Mouse (Mus musculus): Measurements from ENCODE around the gene Anxa7. TPM values are rescaled to one million over a fixed set of nuclear protein-coding genes. Genes with fewer than 3 reads are reported as not detected.

The Anxa7 gene
- 8.5 and 9.9 TPM in 2 replicates for polyA plus RNA-seq (2015; fragmentation: Nextera tagmentation; extraction: Ambion mirVana)

DNA sequence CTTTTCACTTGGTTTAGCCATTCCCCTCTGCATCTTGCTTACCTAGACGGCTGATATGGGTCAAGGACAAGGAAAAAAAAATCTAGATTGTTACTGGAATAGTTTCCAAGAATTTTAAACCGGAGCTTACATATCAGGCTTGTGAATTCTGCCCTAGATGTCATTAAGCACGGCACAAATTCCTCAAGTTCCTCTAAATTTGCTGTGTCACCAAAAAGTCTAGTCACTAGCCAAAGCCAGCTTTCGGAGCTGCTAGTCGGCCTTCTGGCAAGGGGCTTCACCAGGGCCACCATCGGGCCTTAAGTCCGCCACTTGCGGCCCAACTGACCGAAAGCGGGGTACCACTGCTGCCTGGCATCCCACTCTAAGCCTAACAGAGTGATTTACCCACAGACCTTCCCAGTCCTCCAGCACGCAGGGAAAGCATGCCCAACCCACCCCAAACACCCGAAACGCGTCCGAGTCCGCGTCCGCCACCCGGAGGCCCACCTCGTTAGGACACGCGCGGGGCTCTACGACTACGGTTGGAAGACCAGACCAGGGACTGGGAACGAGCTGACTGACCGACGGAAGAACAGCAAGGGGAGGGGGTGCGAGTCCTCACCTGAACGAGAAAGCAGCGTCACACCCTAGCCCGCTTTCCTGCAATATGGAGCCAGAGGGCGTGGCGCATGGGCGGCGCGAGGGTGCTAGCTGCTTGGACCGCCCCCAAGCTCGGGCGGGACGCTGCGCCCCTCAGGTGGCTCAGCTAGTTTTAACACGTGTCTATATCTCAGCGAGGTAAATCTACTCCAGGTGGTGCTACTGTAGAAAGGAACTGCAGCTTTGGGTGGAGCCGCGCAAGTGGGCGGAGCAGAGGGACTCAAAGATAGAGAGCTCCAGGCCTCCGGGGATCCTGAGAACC lies at the start of gene Anxa7:
Gene Anxa7 (minus strand): TSS at position 843 of the 904 bp plus-strand sequence.
- Histone ChIP-seq H3K4me2 (peak within 1 kb of the TSS; percentile 90), H3K27ac (no peak within 1 kb of the TSS), H3K4me3 (peak within 1 kb of the TSS; percentile 69), H3K9me3 (replicated peaks) (no peaks in the 10 kb centered on the region), H3K27me3 (no peaks in the 10 kb centered on the region; the same call in 1 of the 2 replicates), H3K9ac (peak within 1 kb of the TSS; percentile 65), H3K36me3 (ENCODE audit: poor library complexity, severe bottlenecking) (peaks cover 11% of the 10 kb centered on the region), H3K4me1 (0 out of 2 replicates have a peak, but pooled peaks cover 3% of the 10 kb centered on the region)
- peak; percentile 84 for ATAC-seq
- WGBS: 2% methylated on average over 48 of the region's 48 CpGs

DNA sequence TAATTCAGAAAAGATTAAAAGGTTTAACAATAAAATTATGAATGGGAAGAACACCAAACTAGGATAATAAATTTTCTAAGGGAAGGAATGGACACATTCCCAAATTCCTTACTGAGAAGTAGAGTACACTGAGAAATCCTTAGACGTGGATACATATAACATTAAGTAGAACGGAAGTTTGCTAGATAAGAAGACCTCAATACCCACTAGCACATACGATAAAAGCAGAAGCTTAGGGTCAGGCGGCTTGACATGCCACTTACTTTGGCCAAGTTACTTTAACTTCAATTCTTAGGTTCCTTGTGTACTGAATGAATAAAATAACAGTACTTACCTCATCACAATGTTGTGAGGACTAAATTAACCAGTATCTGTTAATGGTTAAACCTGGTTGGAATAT lies 49.7 kb upstream of the Anxa7 start:
- Histone ChIP-seq H3K9ac (no peak overlapping the region), H3K27me3 (no peaks in the 10 kb centered on the region), H3K27ac (no peak overlapping the region), H3K4me3 (no peak overlapping the region), H3K4me2 (no peak overlapping the region), H3K4me1 (no peaks in the 10 kb centered on the region), H3K9me3 (replicated peaks) (no peaks in the 10 kb centered on the region), H3K36me3 (ENCODE audit: poor library complexity, severe bottlenecking) (0 out of 2 replicates have a peak, but pooled peaks cover 4% of the 10 kb centered on the region)
- WGBS: 95% methylated on average over 4 of the region's 4 CpGs
- ATAC-seq: no peak

DNA sequence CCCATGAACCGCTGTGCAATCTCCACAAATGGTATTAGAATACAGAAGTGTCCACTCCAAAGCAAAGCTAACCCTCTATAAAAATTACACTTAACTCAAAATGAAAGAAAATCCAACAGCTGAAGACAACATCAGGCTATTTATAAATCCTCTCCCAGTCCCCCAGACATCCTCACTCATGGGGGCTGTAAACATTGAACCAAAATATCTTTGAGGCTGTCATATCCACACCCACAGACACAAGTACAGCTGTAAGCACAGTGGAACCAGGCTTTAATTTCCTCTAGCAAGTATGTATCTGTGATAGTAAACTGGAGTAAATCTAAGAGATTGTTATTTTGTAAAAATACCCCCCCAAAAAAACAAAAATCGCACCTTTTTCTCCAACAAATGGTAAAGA lies 40.2 kb upstream of the Anxa7 start:
- no peaks in the 10 kb centered on the region for H3K9me3 ChIP-seq (replicated peaks)
- no peak overlapping the region for H3K4me3 ChIP-seq
- no peak overlapping the region for H3K9ac ChIP-seq
- no peaks in the 10 kb centered on the region for H3K27me3 ChIP-seq
- no peaks in the 10 kb centered on the region for H3K4me1 ChIP-seq
- H3K4me2 ChIP-seq: no peak overlapping the region
- no peak for ATAC-seq
- 96% methylated on average over 2 of the region's 2 CpGs for WGBS
- H3K27ac ChIP-seq: no peak overlapping the region
- H3K36me3 ChIP-seq (ENCODE audit: poor library complexity, severe bottlenecking): peaks cover 33% of the 10 kb centered on the region

DNA sequence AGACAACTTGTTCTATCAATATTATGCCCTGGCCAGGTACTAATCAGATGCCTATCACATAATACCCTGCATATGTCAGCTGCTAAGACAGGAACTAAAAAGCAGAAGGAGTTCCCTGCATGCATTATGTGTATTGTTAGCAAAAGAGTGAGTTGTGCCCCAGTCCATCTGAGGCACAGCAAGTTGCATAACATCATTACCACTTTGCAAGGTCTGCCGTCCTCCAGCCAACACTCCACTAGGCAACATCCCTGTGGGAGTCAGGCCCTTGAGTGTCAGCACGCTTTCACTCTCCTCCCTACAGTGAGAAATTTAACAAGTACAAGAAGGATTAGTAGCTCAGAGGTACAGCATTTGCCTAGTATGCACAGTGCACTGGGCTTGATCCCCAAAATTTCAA lies 28.5 kb upstream of the Anxa7 start:
- Histone ChIP-seq H3K4me1 (no peaks in the 10 kb centered on the region), H3K27ac (no peak overlapping the region), H3K9me3 (replicated peaks) (no peaks in the 10 kb centered on the region), H3K4me3 (no peak overlapping the region), H3K36me3 (ENCODE audit: poor library complexity, severe bottlenecking) (peaks cover 18% of the 10 kb centered on the region), H3K4me2 (no peak overlapping the region), H3K9ac (no peak overlapping the region), H3K27me3 (no peaks in the 10 kb centered on the region)
- no peak for ATAC-seq
- 69% methylated on average over 2 of the region's 2 CpGs for WGBS

DNA sequence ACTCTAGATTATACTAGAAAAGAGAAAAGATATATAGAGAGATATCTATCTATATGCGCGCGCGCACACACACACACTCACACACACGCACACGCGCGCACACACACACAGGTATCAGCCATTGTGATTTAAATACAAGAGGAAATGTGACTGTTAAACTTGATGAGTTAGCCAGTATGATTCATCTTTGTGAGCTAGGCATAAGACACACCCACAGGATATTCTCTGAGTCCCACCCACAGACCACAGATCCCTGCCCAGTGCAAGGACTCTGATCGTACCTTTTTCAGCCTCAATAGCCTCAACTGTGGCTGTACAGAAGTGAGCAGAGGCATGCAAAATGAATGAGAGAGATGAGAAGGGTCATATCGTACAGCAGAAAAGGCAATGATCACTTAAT lies 23.0 kb upstream of the Anxa7 start:
- Histone ChIP-seq H3K27ac (no peak overlapping the region), H3K4me3 (no peak overlapping the region), H3K9me3 (replicated peaks) (no peaks in the 10 kb centered on the region), H3K36me3 (ENCODE audit: poor library complexity, severe bottlenecking) (peaks cover 23% of the 10 kb centered on the region), H3K4me1 (no peaks in the 10 kb centered on the region), H3K4me2 (no peak overlapping the region), H3K27me3 (no peaks in the 10 kb centered on the region), H3K9ac (no peak overlapping the region)
- 96% methylated on average over 10 of the region's 10 CpGs for WGBS
- no peak for ATAC-seq

DNA sequence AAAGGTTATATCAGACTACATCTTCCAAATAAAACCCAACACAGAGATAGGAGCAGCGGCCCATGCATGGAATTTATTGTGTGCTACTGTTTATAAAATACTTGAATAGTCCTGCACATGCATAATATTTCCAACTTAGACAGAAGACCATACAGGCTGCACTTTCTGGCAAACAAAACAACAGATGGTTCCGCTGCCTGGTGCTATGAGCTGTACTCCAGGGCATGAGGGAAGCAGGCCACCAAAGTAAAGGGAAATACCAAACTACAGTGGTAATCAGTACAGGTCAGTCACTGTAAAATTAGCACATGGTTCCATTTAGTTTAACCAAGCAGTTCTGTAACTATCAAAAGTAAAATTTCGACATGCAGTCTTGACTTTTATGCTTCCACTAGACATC lies 20.0 kb upstream of the Anxa7 start:
- ATAC-seq: no peak
- WGBS: 93% methylated on average over 3 of the region's 3 CpGs
- no peaks in the 10 kb centered on the region for H3K4me1 ChIP-seq

DNA sequence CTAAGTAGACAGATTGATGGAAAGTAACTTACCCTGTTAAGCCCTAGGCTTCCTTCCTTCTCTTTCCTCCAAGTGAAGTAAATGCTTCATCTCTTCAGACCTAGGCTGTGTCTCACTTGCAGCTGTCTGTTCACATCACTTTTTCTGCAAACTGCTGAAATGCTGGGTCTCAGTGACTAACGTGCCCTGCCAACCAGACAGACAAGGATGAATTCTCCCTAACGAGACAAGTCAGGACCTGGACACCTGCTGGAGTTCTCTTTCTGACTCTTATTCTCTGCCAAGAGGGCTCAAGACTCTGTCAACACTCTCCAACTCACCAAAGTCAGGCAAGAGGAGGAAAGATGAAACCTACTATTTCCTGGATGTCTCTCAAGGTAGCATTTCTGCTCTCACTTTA lies 16.7 kb upstream of the Anxa7 start, which contains the start of gene Mss51:
Gene Mss51 (minus strand): TSS at position 299 of the 400 bp plus-strand sequence.
- Histone ChIP-seq H3K27ac (no peak within 1 kb of the TSS), H3K27me3 (no peaks in the 10 kb centered on the region), H3K4me3 (no peak within 1 kb of the TSS), H3K4me2 (no peak within 1 kb of the TSS), H3K9ac (no peak within 1 kb of the TSS), H3K4me1 (no peaks in the 10 kb centered on the region), H3K36me3 (ENCODE audit: poor library complexity, severe bottlenecking) (peaks cover 47% of the 10 kb centered on the region), H3K9me3 (replicated peaks) (no peaks in the 10 kb centered on the region)
- whole genome bisulfite sequencing: 59% methylated on average over 2 of the region's 2 CpGs
- no peak for ATAC-seq

More for the DNA sequence above, 20.0 kb upstream of the Anxa7 start:
- peaks cover 42% of the 10 kb centered on the region for H3K36me3 ChIP-seq (ENCODE audit: poor library complexity, severe bottlenecking)
- no peaks in the 10 kb centered on the region for H3K9me3 ChIP-seq (replicated peaks)
- H3K4me3 ChIP-seq: no peak overlapping the region
- H3K4me2 ChIP-seq: no peak overlapping the region
- H3K9ac ChIP-seq: no peak overlapping the region
- no peaks in the 10 kb centered on the region for H3K27me3 ChIP-seq
- no peak overlapping the region for H3K27ac ChIP-seq

DNA sequence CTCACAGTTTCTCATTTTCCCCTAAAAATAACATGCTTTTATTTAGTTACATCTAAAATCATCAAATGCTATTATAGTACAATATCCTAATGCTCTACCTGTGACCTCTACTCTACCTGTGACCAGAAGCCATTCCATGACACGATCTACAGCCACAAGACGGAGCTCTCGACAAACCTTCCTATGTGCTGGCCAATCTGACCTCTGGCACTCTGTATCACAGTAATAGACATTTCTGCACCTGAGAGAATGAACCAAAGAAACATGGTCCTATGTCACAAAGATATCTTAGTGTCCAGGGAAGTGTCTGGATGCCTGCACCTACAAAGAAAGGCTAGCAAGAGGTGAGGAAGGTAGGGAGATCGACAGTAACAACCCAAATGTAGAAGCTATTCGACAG lies 6.1 kb upstream of the Anxa7 start:
- no peaks in the 10 kb centered on the region for H3K27me3 ChIP-seq
- H3K27ac ChIP-seq: no peak overlapping the region
- no peaks in the 10 kb centered on the region for H3K9me3 ChIP-seq (replicated peaks)
- ATAC-seq: no peak
- H3K9ac ChIP-seq: no peak overlapping the region
- H3K36me3 ChIP-seq (ENCODE audit: poor library complexity, severe bottlenecking): peaks cover 40% of the 10 kb centered on the region
- no peak overlapping the region for H3K4me2 ChIP-seq
- H3K4me1 ChIP-seq: no peaks in the 10 kb centered on the region
- whole genome bisulfite sequencing: 94% methylated on average over 5 of the region's 5 CpGs
- H3K4me3 ChIP-seq: no peak overlapping the region

DNA sequence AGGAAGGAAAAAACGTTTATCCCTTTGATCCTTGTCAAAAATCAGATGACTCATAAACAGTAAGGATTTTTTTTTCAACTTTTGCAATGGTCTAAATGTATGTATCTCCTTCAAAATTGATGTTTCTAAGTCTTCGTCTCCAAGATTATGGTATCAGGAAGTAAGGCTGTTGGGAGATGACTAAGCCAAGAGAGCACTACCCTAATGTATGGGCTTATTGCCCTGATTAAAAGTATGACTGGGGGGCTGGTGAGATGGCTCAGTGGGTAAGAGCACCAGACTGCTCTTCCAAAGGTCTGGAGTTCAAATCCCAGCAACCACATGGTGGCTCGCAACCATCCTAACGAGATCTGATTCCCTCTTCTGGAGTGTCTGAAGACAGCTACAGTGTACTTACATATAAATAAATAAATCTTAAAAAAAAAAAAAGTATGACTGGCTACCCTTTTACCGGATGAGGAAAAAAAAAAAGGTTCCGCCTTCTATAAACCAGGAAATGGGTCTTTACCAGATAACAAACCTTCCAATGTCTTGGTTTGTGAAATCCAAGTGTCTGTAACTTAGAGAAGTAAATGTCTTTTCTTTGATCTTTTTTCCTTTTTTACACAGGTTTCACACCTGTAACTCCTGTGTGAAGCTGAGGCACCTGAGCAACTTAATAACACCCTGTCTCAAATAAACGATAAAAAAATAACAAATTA lies 2.3 kb upstream of the Anxa7 start:
- Histone ChIP-seq H3K4me3 (no peak overlapping the region), H3K36me3 (ENCODE audit: poor library complexity, severe bottlenecking) (peaks cover 26% of the 10 kb centered on the region), H3K27me3 (no peaks in the 10 kb centered on the region; the same call in 1 of the 2 replicates), H3K4me1 (0 out of 2 replicates have a peak, but pooled peaks cover 3% of the 10 kb centered on the region), H3K27ac (no peak overlapping the region), H3K9ac (no peak overlapping the region), H3K4me2 (no peak overlapping the region), H3K9me3 (replicated peaks) (no peaks in the 10 kb centered on the region)
- WGBS: 88% methylated on average over 7 of the region's 7 CpGs
- no peak for ATAC-seq

DNA sequence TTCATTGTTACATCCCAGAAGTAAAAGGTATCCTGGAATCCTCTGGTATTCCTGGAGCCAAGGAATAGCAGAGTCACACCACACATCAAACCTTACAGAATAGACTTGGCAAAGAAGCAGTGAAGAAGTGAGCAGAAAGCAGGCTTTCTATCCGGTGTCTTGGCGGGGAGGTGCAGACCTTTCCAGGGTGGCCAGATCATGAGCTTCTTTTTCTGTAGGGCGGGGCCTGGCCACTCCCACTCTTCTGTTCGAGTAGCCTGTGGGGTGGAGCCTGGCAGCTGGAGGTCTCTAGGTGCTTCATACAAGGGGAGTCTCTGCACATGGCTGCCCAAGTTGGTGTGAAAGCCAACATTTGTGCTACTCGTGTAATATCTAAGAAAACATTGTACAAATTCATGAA lies 1.3 kb upstream of the Anxa7 start:
- no peak for ATAC-seq
- H3K9ac ChIP-seq: no peak overlapping the region
- 19% methylated on average over 5 of the region's 5 CpGs for WGBS

DNA sequence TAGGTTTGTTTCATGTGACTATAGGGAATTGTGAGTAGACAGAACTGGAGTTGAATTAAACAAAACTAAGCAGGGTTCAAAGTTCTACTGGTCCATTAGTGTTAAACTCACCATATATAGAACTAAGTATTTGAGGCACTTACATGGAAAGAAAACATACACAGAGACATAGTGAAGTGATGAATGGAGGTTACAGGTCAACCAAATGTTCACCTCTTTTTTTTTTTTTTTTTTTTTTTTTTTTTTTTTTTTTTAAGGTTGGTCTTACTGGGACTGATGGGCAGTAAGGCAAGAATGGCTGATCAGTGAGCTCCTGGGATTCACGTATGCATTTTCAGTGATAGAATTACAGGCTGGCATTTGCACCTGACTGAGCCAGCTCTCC lies 254 bp upstream of the Anxa7 start:
- peaks cover 17% of the 10 kb centered on the region for H3K36me3 ChIP-seq (ENCODE audit: poor library complexity, severe bottlenecking)
- peak overlapping the region; percentile 90 for H3K4me2 ChIP-seq
- H3K27ac ChIP-seq: no peak overlapping the region
- no peaks in the 10 kb centered on the region; the same call in 1 of the 2 replicates for H3K27me3 ChIP-seq
- no peak overlapping the region for H3K9ac ChIP-seq
- 0 out of 2 replicates have a peak, but pooled peaks cover 3% of the 10 kb centered on the region for H3K4me1 ChIP-seq
- H3K9me3 ChIP-seq (replicated peaks): no peaks in the 10 kb centered on the region
- 60% methylated on average over 1 of the region's 1 CpGs for WGBS
- H3K4me3 ChIP-seq: peak overlapping the region; percentile 69
- ATAC-seq: no peak

More for the DNA sequence above, 1.3 kb upstream of the Anxa7 start:
- no peak overlapping the region for H3K4me3 ChIP-seq
- no peak overlapping the region for H3K27ac ChIP-seq
- no peaks in the 10 kb centered on the region for H3K9me3 ChIP-seq (replicated peaks)
- H3K27me3 ChIP-seq: no peaks in the 10 kb centered on the region; the same call in 1 of the 2 replicates
- H3K4me1 ChIP-seq: 0 out of 2 replicates have a peak, but pooled peaks cover 3% of the 10 kb centered on the region
- peaks cover 21% of the 10 kb centered on the region for H3K36me3 ChIP-seq (ENCODE audit: poor library complexity, severe bottlenecking)
- no peak overlapping the region for H3K4me2 ChIP-seq

DNA sequence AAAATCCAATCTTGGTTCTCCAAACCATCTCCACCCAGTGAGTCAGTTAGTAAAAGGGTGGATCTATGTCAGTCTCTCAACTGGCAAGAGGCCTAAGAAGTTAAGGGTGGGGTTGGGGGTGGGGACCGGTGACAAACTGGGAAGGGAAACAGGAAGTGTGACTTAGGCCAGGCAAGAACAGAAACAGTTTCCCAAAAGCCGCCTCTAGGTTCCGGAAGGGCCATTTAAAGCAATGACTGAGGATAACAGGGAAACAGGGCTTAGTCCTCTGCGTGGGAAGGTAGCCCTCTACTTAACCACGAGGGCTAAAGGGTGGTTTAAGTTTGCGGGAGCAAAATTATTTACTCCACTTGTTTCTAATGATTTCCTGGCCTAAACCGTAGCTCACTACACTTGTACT lies 1.1 kb downstream of the Anxa7 start:
- WGBS: 33% methylated on average over 7 of the region's 7 CpGs
- no peak overlapping the region for H3K27ac ChIP-seq
- no peak overlapping the region for H3K9ac ChIP-seq
- H3K36me3 ChIP-seq (ENCODE audit: poor library complexity, severe bottlenecking): peaks cover 4% of the 10 kb centered on the region; the same call in 1 of the 2 replicates
- no peak for ATAC-seq
- H3K27me3 ChIP-seq: no peaks in the 10 kb centered on the region; the same call in 1 of the 2 replicates
- H3K4me2 ChIP-seq: peak overlapping the region; percentile 90
- peak overlapping the region; percentile 69; the same call in 1 of the 2 replicates for H3K4me3 ChIP-seq
- 0 out of 2 replicates have a peak, but pooled peaks cover 3% of the 10 kb centered on the region for H3K4me1 ChIP-seq
- no peaks in the 10 kb centered on the region for H3K9me3 ChIP-seq (replicated peaks)

Measured in forebrain, embryonic 13.5 days (tissue).